Comparison of ENCODE assay signal across 27 mouse cellular contexts in genomic region chr8:48728833-48729690, GRCm38 (mm10).
DNase-seq lines count a peak whose midpoint lies in the region; ATAC-seq and TF ChIP-seq lines count a peak whose summit lies in the region.
"Had no signal": no experiment of that assay in that cellular context is flagged by ENCODE, and none has a peak within 500 bp of the region (broad histone marks: within the 10 kb centered on the region; RNA-seq: fewer than 3 reads in every experiment).

No protein-coding gene starts in this region.

- no peak overlapping the region for H3K4me2 ChIP-seq in kidney, embryonic 15.5 days
- no peak overlapping the region for H3K4me2 ChIP-seq in kidney, embryonic 16.5 days (replicated peaks; ENCODE audit: low read depth, low read length)
- no peak overlapping the region for H3K4me2 ChIP-seq in heart, embryonic 12.5 days
- H3K4me2 ChIP-seq: embryonic facial prominence, embryonic 12.5 days; forebrain, embryonic 13.5 days; forebrain, embryonic 15.5 days had no signal

- no peak overlapping the region for H3K9ac ChIP-seq in kidney, embryonic 15.5 days
- no peak overlapping the region for H3K9ac ChIP-seq in kidney, embryonic 16.5 days (replicated peaks; ENCODE audit: low read length)
- no peak overlapping the region for H3K9ac ChIP-seq in ES-Bruce4 (ENCODE audit: low read depth, poor library complexity, severe bottlenecking)
- H3K9ac ChIP-seq in heart, embryonic 12.5 days, result no peak overlapping the region
- H3K9ac ChIP-seq: embryonic facial prominence, embryonic 12.5 days; forebrain, embryonic 13.5 days; forebrain, embryonic 15.5 days; forebrain, postnatal 0 days had no signal

- DNase-seq in heart, adult 11 months, result peak; percentile 56
- no peak for DNase-seq in heart, postnatal 14 days
- peak; percentile 87 for DNase-seq in R1 (ENCODE audit: low read depth, low spot score)
- DNase-seq in retina, postnatal 1 day, result no peak
- DNase-seq: adrenal gland, adult 8-10 months; adrenal gland, postnatal 14 days; adrenal gland, postnatal 36 days; B cell, adult 2 months; cerebellum, adult 11-12 months; cerebellum, adult 2 months; cerebellum, adult 9-10 months; cerebellum, postnatal 10 days; cerebellum, postnatal 25 days; forebrain, postnatal 0 days had no signal

- H3K9me3 ChIP-seq in kidney, embryonic 15.5 days (replicated peaks), result no peaks in the 10 kb centered on the region
- H3K9me3 ChIP-seq in kidney, embryonic 16.5 days (ENCODE audit: low read length), result no peaks in the 10 kb centered on the region
- no peaks in the 10 kb centered on the region for H3K9me3 ChIP-seq in ES-Bruce4 (replicated peaks; ENCODE audit: control insufficient read depth, insufficient read depth, low read length, poor library complexity, severe bottlenecking)
- H3K9me3 ChIP-seq in heart, embryonic 12.5 days (replicated peaks), result no peaks in the 10 kb centered on the region
- H3K9me3 ChIP-seq: embryonic facial prominence, embryonic 10.5 days; embryonic facial prominence, embryonic 12.5 days; forebrain, embryonic 15.5 days had no signal

- 0 out of 2 replicates have a peak, but pooled peaks have one; percentile 36 for ATAC-seq in kidney, embryonic 15.5 days (replicated peaks; ENCODE audit: low FRiP score)
- no peak for ATAC-seq in kidney, embryonic 16.5 days (ENCODE audit: low FRiP score, low TSS enrichment)
- no peak for ATAC-seq in heart, embryonic 12.5 days (ENCODE audit: insufficient number of reproducible peaks, low FRiP score)
- ATAC-seq: activated CD4-positive, CD25-positive, alpha-beta regulatory T cell, adult 4 months; CD4-positive, CD25-positive, alpha-beta regulatory T cell, adult 4 months; forebrain, embryonic 13.5 days; forebrain, embryonic 15.5 days; forebrain, postnatal 0 days; Patski had no signal

- no peaks in the 10 kb centered on the region for H3K27me3 ChIP-seq in kidney, embryonic 15.5 days
- H3K27me3 ChIP-seq in kidney, embryonic 16.5 days (ENCODE audit: insufficient read depth, low read length), result no peaks in the 10 kb centered on the region
- no peaks in the 10 kb centered on the region for H3K27me3 ChIP-seq in ES-Bruce4 (ENCODE audit: control insufficient read depth, insufficient read depth, low read length, poor library complexity, severe bottlenecking)
- no peaks in the 10 kb centered on the region for H3K27me3 ChIP-seq in heart, embryonic 12.5 days (replicated peaks)
- H3K27me3 ChIP-seq: CH12.LX; embryonic facial prominence, embryonic 12.5 days; forebrain, embryonic 13.5 days; forebrain, embryonic 15.5 days; Patski had no signal

- no peak overlapping the region for H3K27ac ChIP-seq in kidney, embryonic 15.5 days
- no peak overlapping the region for H3K27ac ChIP-seq in kidney, embryonic 16.5 days (ENCODE audit: low read length)
- peak overlapping the region; percentile 81 for H3K27ac ChIP-seq in ES-Bruce4 (ENCODE audit: insufficient read depth, low read length)
- H3K27ac ChIP-seq in heart, embryonic 12.5 days (ENCODE audit: poor library complexity, severe bottlenecking), result no peak overlapping the region
- H3K27ac ChIP-seq: embryonic facial prominence, embryonic 10.5 days; embryonic facial prominence, embryonic 12.5 days; forebrain, embryonic 13.5 days; forebrain, embryonic 15.5 days had no signal

- intact Hi-C loops in heart, postnatal 14 days (cut with DNase I), result no loop called here

- H3K4me1 ChIP-seq in kidney, embryonic 15.5 days, result no peaks in the 10 kb centered on the region
- no peaks in the 10 kb centered on the region for H3K4me1 ChIP-seq in kidney, embryonic 16.5 days (ENCODE audit: insufficient read depth, low read length)
- H3K4me1 ChIP-seq in ES-Bruce4 (ENCODE audit: control insufficient read depth, insufficient read depth, low read length), result peaks cover 7% of the 10 kb centered on the region
- 0 out of 2 replicates have a peak, but pooled peaks cover 2% of the 10 kb centered on the region for H3K4me1 ChIP-seq in heart, embryonic 12.5 days (replicated peaks)
- H3K4me1 ChIP-seq: forebrain, embryonic 13.5 days; forebrain, embryonic 15.5 days had no signal

- peak; percentile 97 for TF ChIP-seq EP300 in ES-Bruce4 (IDR thresholded peaks at IDR 0.05; ENCODE audit: insufficient read depth, low read depth, low read length)

- no peaks in the 10 kb centered on the region for H3K36me3 ChIP-seq in kidney, embryonic 15.5 days
- H3K36me3 ChIP-seq in kidney, embryonic 16.5 days (ENCODE audit: insufficient read depth, low read length), result no peaks in the 10 kb centered on the region
- H3K36me3 ChIP-seq in ES-Bruce4 (ENCODE audit: control insufficient read depth, insufficient read depth, low read length, poor library complexity, severe bottlenecking), result no peaks in the 10 kb centered on the region
- H3K36me3 ChIP-seq in heart, embryonic 12.5 days, result no peaks in the 10 kb centered on the region
- H3K36me3 ChIP-seq: embryonic facial prominence, embryonic 10.5 days; embryonic facial prominence, embryonic 12.5 days; forebrain, embryonic 15.5 days; G1E had no signal

- WGBS in kidney, embryonic 15.5 days, result 67% methylated on average over 21 of the region's 21 CpGs
- WGBS in kidney, embryonic 16.5 days, result 59% methylated on average over 21 of the region's 21 CpGs
- 85% methylated on average over 21 of the region's 21 CpGs for WGBS in heart, embryonic 12.5 days

- no peak for TF ChIP-seq POLR2A in ES-Bruce4 (IDR thresholded peaks at IDR 0.05; ENCODE audit: insufficient read depth, low read length)

- TF ChIP-seq CTCF in ES-Bruce4 (IDR thresholded peaks at IDR 0.05; ENCODE audit: low read depth, low read length), result no peak

- no peak overlapping the region for H3K4me3 ChIP-seq in kidney, embryonic 15.5 days (replicated peaks)
- H3K4me3 ChIP-seq in kidney, embryonic 16.5 days (ENCODE audit: low read length), result no peak overlapping the region
- H3K4me3 ChIP-seq in ES-Bruce4 (ENCODE audit: low read depth, low read length), result no peak overlapping the region
- H3K4me3 ChIP-seq in heart, embryonic 12.5 days, result no peak overlapping the region
- H3K4me3 ChIP-seq: embryonic facial prominence, embryonic 10.5 days; embryonic facial prominence, embryonic 12.5 days; forebrain, embryonic 13.5 days; forebrain, embryonic 15.5 days had no signal

Comparison
In these comparisons a context has a peak if more than half of its experiments do, and no peak if none do; other contexts are left out.
1. DNase-seq: peak in heart, adult 11 months (single experiment) and R1 (single experiment); none in heart, postnatal 14 days (0 of 2) and retina, postnatal 1 day (single experiment).